Mouse (Mus musculus) embryonic facial prominence, embryonic 13.5 days (tissue): ENCODE data around the gene Ube2d3. TPM values are rescaled to one million over a fixed set of nuclear protein-coding genes. Genes with fewer than 3 reads are reported as not detected.
"Not testable (repeated sequence)": the region's sequence is repeated elsewhere in the genome, so short reads cannot be mapped to it uniquely, and the experiment has no call there.

Source experiments
- ATAC-seq: fragments of 200-750 bp; cut with Nextera tagmentation; 2 replicates; pipeline ENCODE4 v1.8.0; 2017; ENCODE audit warnings: low read depth; ENCODE audit not compliant: insufficient number of reproducible peaks, insufficient read depth, low FRiP score, low TSS enrichment
- H3K27ac ChIP-seq: fragments of 300-500 bp; sonication (generic); 2 replicates; pipeline ENCODE4 v1.5.1; 2015; ENCODE audit warnings: moderate library complexity, mild to moderate bottlenecking, inconsistent platforms
- H3K27me3 ChIP-seq: fragments of 300-500 bp; sonication (generic); 2 replicates; pipeline ENCODE4 v1.6.1; 2015; ENCODE audit warnings: mild to moderate bottlenecking, inconsistent platforms
- H3K36me3 ChIP-seq: fragments of 300-500 bp; sonication (generic); 2 replicates; pipeline ENCODE4 v1.6.1; 2015; ENCODE audit warnings: mild to moderate bottlenecking, inconsistent platforms
- H3K4me1 ChIP-seq: fragments of 300-500 bp; sonication (generic); 2 replicates; pipeline ENCODE4 v1.6.1; 2015; ENCODE audit warnings: inconsistent platforms
- H3K4me2 ChIP-seq: fragments of 300-500 bp; sonication (generic); 2 replicates; pipeline ENCODE4 v1.6.1; 2015; ENCODE audit warnings: moderate library complexity, mild to moderate bottlenecking, inconsistent platforms
- H3K4me3 ChIP-seq: fragments of 300-500 bp; sonication (generic); 2 replicates; pipeline ENCODE4 v1.5.1; 2015; ENCODE audit warnings: mild to moderate bottlenecking, inconsistent platforms
- H3K9ac ChIP-seq: fragments of 300-500 bp; sonication (generic); 2 replicates; pipeline ENCODE4 v1.6.1; 2015; ENCODE audit warnings: mild to moderate bottlenecking, inconsistent platforms
- H3K9me3 ChIP-seq: fragments of 300-500 bp; sonication (generic); 2 replicates; pipeline ENCODE4 v1.6.1; 2016; ENCODE audit warnings: inconsistent platforms
- WGBS: fragments of 180-500 bp; shearing (Covaris S2); methylation state at CpG from one replicate; pipeline ENCODE4 v1.1.7; 2015; ENCODE audit warnings: mixed read lengths; 5-methylcytosine and 5-hydroxymethylcytosine counted together
- polyA plus RNA-seq: library from polyadenylated mRNA; unstranded; fragments of >200 nt; fragmentation: Nextera tagmentation; extraction: Ambion mirVana; gene quantifications from 2 replicates; pipeline ENCODE4 v1.2.1, GENCODE M21; 2015

Gene Ube2d3
- polyA plus RNA-seq, 1 experiment from 2014 or later, result 489 TPM

DNA sequence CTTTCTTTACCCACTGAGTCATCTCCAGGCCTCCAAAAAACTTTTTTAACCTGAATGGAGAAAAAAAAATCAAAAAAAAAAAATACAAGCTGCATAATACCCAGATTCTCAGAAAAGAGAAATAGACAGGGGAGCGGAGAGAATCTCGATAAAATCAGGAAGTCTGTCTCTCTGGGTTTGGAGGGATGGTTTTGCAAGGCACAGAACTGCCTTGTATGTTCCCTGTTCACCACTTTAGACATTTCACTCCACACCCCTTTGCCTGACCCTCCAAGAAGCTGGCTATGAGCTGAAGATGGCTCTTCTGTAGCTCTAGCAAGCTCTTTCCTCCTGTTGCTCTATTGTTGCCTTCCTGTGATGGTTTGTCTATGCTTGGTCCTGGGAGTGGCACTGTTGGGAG lies 39.0 kb downstream of the Ube2d3 start:
- WGBS, result 94% methylated on average over 2 of the region's 2 CpGs
- H3K9me3 ChIP-seq, result no peaks in the 10 kb centered on the region
- no peaks in the 10 kb centered on the region for H3K27me3 ChIP-seq
- H3K4me2 ChIP-seq, result no peak overlapping the region
- H3K4me3 ChIP-seq, result no peak overlapping the region
- ATAC-seq, result no peak
- H3K27ac ChIP-seq, result no peak overlapping the region
- no peak overlapping the region for H3K9ac ChIP-seq
- H3K36me3 ChIP-seq, result no peaks in the 10 kb centered on the region
- no peaks in the 10 kb centered on the region for H3K4me1 ChIP-seq

DNA sequence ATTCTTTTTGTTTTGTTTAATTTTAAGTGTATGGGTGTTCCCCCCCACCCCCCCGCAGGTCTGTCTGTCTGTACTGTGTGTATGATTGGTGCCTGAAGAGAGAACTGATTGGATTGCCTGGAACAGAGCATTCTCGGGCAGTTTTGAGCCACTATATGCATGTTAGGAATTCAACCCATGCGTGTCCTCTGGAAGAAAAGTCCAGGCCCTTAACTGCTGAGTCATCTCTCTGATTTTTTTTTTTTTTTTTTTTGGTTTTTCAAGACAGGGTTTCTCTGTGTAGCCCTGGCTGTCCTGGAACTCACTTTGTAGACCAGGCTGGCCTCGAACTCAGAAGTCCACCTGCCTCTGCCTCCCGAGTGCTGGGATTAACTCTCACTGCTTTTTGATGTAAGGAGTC lies 41.1 kb downstream of the Ube2d3 start:
- not testable (repeated sequence) for H3K9me3 ChIP-seq, H3K4me2 ChIP-seq, H3K4me3 ChIP-seq, ATAC-seq, H3K27me3 ChIP-seq, H3K9ac ChIP-seq, H3K4me1 ChIP-seq, H3K27ac ChIP-seq, H3K36me3 ChIP-seq
- WGBS, result 83% methylated on average over 5 of the region's 5 CpGs

DNA sequence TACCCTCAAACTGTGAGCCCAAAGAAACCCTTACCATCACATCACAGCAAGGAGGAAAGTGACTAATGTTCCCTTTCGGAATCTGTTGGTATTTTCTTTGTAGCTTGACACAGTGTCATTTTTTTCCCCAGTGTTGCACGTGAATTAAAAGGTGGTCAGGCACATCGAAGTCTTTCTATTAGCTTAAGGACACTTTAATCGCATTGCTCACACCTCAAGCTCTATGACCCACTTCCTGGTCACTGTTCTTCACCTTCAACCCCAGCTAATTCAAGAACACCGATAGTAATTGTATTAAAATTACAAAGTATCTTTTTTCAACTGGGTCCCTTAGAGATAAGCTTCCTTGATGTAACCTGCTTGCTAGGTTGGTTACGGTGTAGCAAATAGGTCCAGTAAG lies 42.8 kb downstream of the Ube2d3 start:
- Histone ChIP-seq H3K27ac (no peak overlapping the region), H3K9me3 (no peaks in the 10 kb centered on the region), H3K4me3 (no peak overlapping the region), H3K27me3 (peaks cover 14% of the 10 kb centered on the region), H3K4me2 (no peak overlapping the region), H3K9ac (no peak overlapping the region), H3K4me1 (peaks cover 5% of the 10 kb centered on the region), H3K36me3 (no peaks in the 10 kb centered on the region)
- WGBS, result 85% methylated on average over 6 of the region's 6 CpGs
- ATAC-seq, result no peak

DNA sequence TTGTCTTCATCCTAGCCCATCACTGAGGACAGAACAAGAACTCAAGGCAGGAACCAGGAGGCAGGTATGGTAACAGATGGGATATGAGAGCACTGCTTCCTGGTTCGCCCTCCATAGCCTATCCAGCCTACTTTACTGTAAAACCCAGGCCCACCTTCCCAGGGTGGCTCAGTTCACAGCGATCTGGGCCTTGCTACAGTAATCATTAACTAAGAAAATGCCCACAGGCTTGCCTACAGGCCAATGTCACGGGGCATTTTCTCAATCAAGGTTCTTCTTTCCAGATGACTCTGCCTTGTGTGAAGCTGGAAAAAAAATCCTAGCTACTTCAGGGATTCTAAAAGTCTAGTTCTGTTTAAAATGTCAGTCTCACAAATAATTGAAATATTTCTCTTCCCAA lies 43.7 kb downstream of the Ube2d3 start:
- H3K27me3 ChIP-seq, result peaks cover 18% of the 10 kb centered on the region
- WGBS, result 73% methylated on average over 3 of the region's 3 CpGs
- no peak overlapping the region for H3K27ac ChIP-seq
- ATAC-seq, result no peak
- H3K9me3 ChIP-seq, result no peaks in the 10 kb centered on the region
- H3K36me3 ChIP-seq, result no peaks in the 10 kb centered on the region
- peaks cover 8% of the 10 kb centered on the region for H3K4me1 ChIP-seq
- H3K4me3 ChIP-seq, result no peak overlapping the region
- H3K4me2 ChIP-seq, result no peak overlapping the region
- no peak overlapping the region for H3K9ac ChIP-seq

DNA sequence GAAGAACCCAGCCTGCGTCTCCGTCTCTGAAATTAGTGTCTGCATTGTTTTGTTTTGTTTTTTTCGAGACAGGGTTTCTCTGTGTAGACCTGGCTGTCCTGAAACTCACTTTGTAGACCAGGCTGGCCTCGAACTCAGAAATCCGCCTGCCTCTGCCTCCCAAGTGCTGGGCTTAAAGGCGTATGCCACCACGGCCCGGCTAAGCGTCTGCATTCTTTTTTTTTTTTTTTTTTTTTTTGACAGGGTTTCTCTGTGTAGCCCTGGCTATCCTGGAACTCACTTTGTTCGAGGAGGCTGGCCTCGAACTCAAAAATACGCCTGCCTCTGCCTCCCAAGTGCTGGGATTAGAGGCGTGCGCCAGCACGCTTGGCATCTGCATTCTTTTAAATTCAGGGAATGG lies 46.7 kb downstream of the Ube2d3 start:
- Histone ChIP-seq H3K4me2 (peak overlapping the region; percentile 92; the same call in 1 of the 2 replicates), H3K27me3 (peaks cover 18% of the 10 kb centered on the region), H3K4me3 (peak overlapping the region; percentile 59; the same call in 1 of the 2 replicates)
- not testable (repeated sequence) for H3K9ac ChIP-seq, ATAC-seq, H3K9me3 ChIP-seq, H3K36me3 ChIP-seq, H3K27ac ChIP-seq, H3K4me1 ChIP-seq
- 90% methylated on average over 15 of the region's 15 CpGs for WGBS

DNA sequence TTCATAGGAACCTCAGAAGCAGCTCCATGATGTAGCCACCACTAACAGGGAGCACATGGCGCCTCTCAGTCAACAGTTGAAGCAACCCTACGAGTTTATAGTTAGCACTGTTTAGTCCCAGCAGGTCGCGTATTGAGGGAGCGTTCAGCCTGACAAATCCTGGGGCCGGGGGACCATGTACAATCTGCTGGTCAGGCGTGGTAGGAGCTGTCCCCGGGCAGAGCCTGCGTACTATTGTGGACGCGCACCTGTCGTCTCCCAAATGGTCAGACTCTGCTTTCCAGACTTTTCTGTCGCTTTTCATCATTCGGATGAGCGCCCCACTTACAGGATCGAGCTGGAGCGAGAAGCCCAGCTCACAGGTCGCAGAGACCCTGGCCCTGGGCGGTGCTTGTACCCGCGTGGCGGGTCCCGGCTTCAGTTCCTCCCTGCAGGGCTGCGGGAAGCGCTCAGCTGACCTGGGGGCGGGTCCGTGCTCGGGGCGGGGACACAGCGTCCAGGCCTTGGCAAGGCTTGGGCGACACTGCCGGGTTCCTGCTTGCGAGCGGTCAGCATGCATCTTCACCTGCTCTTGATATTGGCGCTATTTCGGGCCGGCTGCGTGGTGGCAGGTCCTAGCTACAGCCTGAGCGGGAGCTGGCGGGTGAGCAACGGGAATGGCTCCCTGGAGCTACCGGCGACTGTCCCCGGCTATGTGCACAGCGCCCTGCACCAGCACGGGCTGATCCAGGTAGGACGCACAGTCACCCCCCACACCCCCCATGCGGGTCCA lies 47.4 kb downstream of the Ube2d3 start, which contains the start of gene Manba:
Manba (plus strand) TSS at position 484 of the 772 bp plus-strand sequence.
- H3K4me2 ChIP-seq, result peak within 1 kb of the TSS; percentile 92
- peaks cover 18% of the 10 kb centered on the region for H3K27me3 ChIP-seq
- no peaks in the 10 kb centered on the region for H3K9me3 ChIP-seq
- no peak within 1 kb of the TSS for H3K27ac ChIP-seq
- H3K4me3 ChIP-seq, result peak within 1 kb of the TSS; percentile 59
- H3K36me3 ChIP-seq, result no peaks in the 10 kb centered on the region
- peak within 1 kb of the TSS; percentile 72 for H3K9ac ChIP-seq
- peak; percentile 64 for ATAC-seq
- H3K4me1 ChIP-seq, result peaks cover 8% of the 10 kb centered on the region
- WGBS, result 2% methylated on average over 48 of the region's 48 CpGs

DNA sequence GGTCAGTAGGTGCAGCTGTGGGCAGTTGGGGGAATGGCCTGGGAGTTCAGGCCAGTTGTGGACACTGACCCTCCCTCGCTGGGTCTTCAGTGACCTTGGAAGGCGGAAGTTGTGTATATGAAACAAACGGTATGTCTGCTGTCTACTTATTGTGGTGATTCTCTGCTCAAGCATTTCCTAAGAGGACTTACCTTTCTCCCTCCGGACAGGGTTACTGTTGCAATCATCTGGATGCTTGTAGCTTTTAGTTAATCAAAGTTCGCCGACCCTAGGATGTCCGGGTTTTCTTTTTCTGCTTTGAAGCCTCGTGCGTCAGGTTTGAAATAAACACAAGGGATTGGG lies 47.9 kb downstream of the Ube2d3 start:
- H3K4me2 ChIP-seq, result peak overlapping the region; percentile 92
- WGBS, result 10% methylated on average over 9 of the region's 9 CpGs
- no peak for ATAC-seq
- H3K9ac ChIP-seq, result peak overlapping the region; percentile 72
- peak overlapping the region; percentile 59 for H3K4me3 ChIP-seq
- H3K9me3 ChIP-seq, result no peaks in the 10 kb centered on the region
- no peaks in the 10 kb centered on the region for H3K36me3 ChIP-seq
- H3K27ac ChIP-seq, result no peak overlapping the region
- peaks cover 8% of the 10 kb centered on the region for H3K4me1 ChIP-seq
- peaks cover 18% of the 10 kb centered on the region for H3K27me3 ChIP-seq

DNA sequence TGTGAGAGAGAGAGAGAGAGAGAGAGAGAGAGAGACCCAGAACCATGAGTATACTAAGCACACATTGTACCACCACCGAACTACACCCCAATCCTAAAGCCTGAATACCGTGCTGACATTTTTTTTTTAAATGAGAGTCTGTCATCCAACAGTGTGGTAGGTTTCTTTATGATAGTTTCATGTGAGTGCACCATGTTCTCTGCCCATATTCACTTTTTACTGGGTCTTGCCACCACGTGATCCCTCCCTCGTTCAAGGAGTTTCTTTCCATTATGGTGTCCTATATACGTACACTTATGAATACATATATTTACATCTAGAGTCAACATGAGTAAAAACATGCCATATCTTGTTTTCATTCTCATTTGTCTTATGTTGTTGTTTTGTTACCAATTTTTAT lies 48.4 kb downstream of the Ube2d3 start:
- peak overlapping the region; percentile 59; the same call in 1 of the 2 replicates for H3K4me3 ChIP-seq

DNA sequence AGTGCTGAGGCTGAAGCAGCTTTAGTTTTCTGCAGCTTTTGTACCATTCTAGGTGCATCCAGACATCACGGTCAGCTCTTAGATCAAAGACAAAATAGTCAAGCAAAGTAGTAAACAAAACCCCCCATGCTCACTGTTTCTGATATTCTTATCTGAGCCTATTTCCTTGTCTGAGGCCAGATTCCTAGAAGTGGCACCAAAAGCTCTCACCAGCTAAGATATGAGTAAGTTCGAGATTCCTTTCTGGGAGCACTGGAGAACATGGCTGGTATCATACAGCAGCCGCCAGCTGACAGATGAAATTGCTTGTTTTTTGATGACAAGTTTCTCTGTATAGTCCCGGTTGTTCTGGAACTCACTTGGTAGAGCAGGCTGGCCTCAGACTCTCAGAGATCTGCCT lies 49.9 kb downstream of the Ube2d3 start:
- H3K4me1 ChIP-seq, result peaks cover 8% of the 10 kb centered on the region
- H3K4me3 ChIP-seq, result no peak overlapping the region
- no peak overlapping the region for H3K27ac ChIP-seq
- H3K27me3 ChIP-seq, result peaks cover 18% of the 10 kb centered on the region
- no peak overlapping the region for H3K9ac ChIP-seq
- no peaks in the 10 kb centered on the region for H3K9me3 ChIP-seq
- no peak for ATAC-seq
- 86% methylated on average over 4 of the region's 4 CpGs for WGBS
- H3K4me2 ChIP-seq, result no peak overlapping the region
- H3K36me3 ChIP-seq, result no peaks in the 10 kb centered on the region

More for the DNA sequence above, 48.4 kb downstream of the Ube2d3 start:
- H3K9ac ChIP-seq, result no peak overlapping the region
- H3K27me3 ChIP-seq, result peaks cover 18% of the 10 kb centered on the region
- ATAC-seq, result no peak
- peaks cover 8% of the 10 kb centered on the region for H3K4me1 ChIP-seq
- no peaks in the 10 kb centered on the region for H3K9me3 ChIP-seq
- H3K4me2 ChIP-seq, result peak overlapping the region; percentile 92
- no peak overlapping the region for H3K27ac ChIP-seq
- 72% methylated on average over 5 of the region's 5 CpGs for WGBS
- H3K36me3 ChIP-seq, result no peaks in the 10 kb centered on the region

DNA sequence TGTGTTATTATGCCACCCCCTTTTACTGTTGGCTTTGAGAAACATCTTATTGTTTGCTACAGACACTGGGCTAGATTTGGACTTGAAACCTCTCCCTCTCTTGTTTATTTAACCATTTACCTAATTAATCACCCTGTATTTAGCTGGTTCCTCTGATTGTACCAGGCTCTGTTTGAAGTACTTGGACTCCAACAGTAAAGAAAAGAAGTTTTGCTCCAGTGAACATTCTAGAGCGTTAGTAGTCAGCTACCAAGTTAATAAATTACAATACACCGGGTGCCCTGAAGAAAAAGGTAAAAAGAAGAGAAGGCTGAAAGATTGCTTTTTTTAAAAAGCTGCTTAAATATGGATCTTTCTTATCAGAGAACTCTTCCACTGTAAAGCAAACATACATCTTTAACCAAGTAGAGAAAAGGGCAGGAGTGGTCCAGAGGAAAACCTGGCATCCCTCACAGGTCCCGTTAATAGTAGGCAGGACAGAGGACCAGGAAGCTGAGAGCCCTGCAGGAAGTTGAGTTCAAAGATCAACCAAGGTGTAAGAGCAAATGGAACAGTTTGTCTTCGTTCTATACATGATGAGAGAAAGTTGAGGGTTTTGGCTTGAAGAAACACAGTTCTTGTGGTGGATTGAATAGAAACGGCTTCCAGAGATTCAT lies 52.0 kb downstream of the Ube2d3 start:
- 88% methylated on average over 5 of the region's 5 CpGs for WGBS

DNA sequence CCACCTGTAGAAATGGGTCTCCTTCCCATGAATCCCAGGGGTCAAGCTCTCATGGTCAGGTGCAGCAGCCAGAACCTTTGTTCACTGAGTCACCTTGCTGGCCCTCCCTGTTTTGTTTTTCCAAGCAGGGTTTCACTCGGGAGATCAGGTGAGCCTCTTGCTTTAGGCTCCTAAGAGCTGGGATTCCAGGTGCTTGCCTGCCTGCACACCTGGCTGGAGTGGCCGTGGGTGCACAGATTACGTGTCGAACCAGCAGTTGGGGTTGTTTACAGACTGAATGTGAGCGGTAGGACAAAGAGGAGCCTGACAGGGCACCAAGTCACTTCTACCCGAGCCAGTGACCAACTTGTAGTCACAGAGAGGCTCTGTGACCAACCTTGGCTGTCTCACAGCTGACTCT lies 53.2 kb downstream of the Ube2d3 start:
- no peaks in the 10 kb centered on the region for H3K9me3 ChIP-seq
- 84% methylated on average over 6 of the region's 6 CpGs for WGBS

More for the DNA sequence above, 52.0 kb downstream of the Ube2d3 start:
- no peak for ATAC-seq
- H3K27ac ChIP-seq, result no peak overlapping the region
- peaks cover 12% of the 10 kb centered on the region for H3K27me3 ChIP-seq
- no peaks in the 10 kb centered on the region for H3K36me3 ChIP-seq
- no peaks in the 10 kb centered on the region for H3K9me3 ChIP-seq
- H3K4me2 ChIP-seq, result no peak overlapping the region
- H3K9ac ChIP-seq, result no peak overlapping the region
- peaks cover 7% of the 10 kb centered on the region for H3K4me1 ChIP-seq
- H3K4me3 ChIP-seq, result no peak overlapping the region

DNA sequence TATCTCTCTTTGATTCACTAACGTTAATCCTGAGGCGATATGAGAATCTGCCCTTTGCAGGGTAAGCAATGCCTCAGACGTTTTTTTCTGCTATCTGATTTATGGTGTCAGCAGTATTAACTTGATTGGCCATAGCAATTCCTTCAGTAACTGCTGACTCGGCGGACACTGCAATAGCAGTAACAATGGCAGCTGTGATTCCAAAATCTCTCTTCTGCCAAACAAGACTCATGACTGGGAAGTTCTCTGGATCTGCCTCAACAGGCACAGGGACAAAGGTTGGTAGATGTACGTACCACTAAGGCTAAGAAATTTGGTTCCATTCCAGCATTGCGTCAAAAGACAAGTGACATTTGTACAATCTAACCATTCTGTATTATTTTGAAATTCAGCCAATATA lies 55.4 kb downstream of the Ube2d3 start:
- WGBS, result 73% methylated on average over 7 of the region's 7 CpGs
- not testable (repeated sequence) for H3K27ac ChIP-seq, H3K36me3 ChIP-seq, H3K27me3 ChIP-seq, H3K9ac ChIP-seq, H3K4me3 ChIP-seq, H3K9me3 ChIP-seq, H3K4me1 ChIP-seq, H3K4me2 ChIP-seq, ATAC-seq

More for the DNA sequence above, 53.2 kb downstream of the Ube2d3 start:
- Histone ChIP-seq H3K4me2 (no peak overlapping the region), H3K4me1 (no peaks in the 10 kb centered on the region), H3K27me3 (0 out of 2 replicates have a peak, but pooled peaks cover 1% of the 10 kb centered on the region), H3K36me3 (no peaks in the 10 kb centered on the region), H3K4me3 (no peak overlapping the region), H3K27ac (no peak overlapping the region), H3K9ac (no peak overlapping the region)
- no peak for ATAC-seq
